Mouse (Mus musculus) cortical plate, adult 2 months (tissue): Measurements from ENCODE around the gene Cer1.

ENCODE experiments used
- CTCF ChIP-seq: fragments of 200-500 bp; IDR thresholded peaks from 2 replicates; pipeline ENCODE4 v1.5.1; 2011; ENCODE audit warnings: mild to moderate bottlenecking, control low read depth, low read length; ENCODE audit not compliant: insufficient read depth; ENCODE audit errors: extremely low read depth
- POLR2A ChIP-seq: fragments of 200-500 bp; IDR thresholded peaks from 2 replicates; pipeline ENCODE4 v1.6.1; 2011; ENCODE audit warnings: mild to moderate bottlenecking, low read length, control low read depth; ENCODE audit not compliant: insufficient read depth; ENCODE audit errors: extremely low read depth

DNA sequence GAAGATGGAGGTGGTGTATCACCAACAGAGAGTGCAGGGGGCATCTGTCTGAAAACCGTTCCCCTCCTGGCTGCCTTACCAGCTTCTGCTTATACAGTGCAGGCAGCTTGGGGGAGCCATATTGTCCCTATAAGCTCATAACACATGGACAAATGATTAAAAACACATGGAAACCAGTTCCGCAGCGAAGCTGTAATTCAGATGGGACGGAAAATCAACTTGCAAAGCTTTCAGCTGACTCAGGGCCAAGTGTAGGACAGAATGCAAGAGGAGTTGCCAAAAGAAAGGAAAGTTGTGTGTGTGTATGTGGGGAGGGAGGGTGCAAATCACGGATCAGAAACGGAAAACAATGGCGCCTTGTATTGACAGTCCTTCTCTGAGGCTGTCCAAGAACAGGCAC is 6.1 kb upstream of the Cer1 start:
- no peak for TF ChIP-seq POLR2A
- no peak for TF ChIP-seq CTCF
